Mouse (Mus musculus): ENCODE measurements around the gene Txndc16.

- TF ChIP-seq EP300 (IDR thresholded peaks at IDR 0.05; ENCODE audit: low read depth) (no peak), CTCF (IDR thresholded peaks at IDR 0.05; ENCODE audit: low read depth) (no peak)
These were observed 66.9 kb downstream of the Txndc16 start for GRCm38 (mm10) chr14:45153258-45153657.
